Mouse (Mus musculus) heart, adult 2 months (tissue): ENCODE data around the gene Olfr904.

Source experiments
- CTCF ChIP-seq: fragments of 200-600 bp; IDR thresholded peaks from 2 replicates; pipeline ENCODE4 v1.8.1; 2022; ENCODE audit warnings: antibody characterized with exemption, mild to moderate bottlenecking, moderate library complexity
- EP300 ChIP-seq: fragments of 200-500 bp; IDR thresholded peaks from 2 replicates; pipeline ENCODE4 v1.6.1; 2011; ENCODE audit warnings: low read depth, low read length, control low read depth; ENCODE audit not compliant: insufficient read depth
- POLR2A ChIP-seq: fragments of 200-500 bp; IDR thresholded peaks from 2 replicates; pipeline ENCODE4 v1.6.1; 2011; ENCODE audit warnings: mild to moderate bottlenecking, low read depth, low read length, control low read depth; ENCODE audit not compliant: insufficient read depth

DNA sequence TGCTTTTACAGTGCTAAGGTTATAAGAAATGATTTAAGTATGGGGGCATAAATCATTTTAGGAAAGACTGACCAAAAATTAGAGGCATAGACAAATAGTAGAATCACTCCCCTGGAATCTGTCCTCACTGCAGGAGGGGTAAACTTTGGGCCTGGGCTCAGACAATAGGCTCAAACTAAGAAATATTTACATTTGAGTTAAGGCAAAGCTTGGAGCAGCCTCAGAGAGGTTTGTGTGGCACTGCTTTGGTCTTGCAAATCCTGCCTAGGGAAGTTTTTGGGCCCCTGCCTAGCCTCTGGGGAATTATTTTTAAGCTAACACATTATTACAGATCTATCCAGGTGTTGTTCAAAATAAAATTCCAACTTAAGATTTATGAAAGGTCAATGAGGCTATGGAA lies 39.1 kb upstream of the Olfr904 start:
- TF ChIP-seq CTCF: no peak
- no peak for TF ChIP-seq POLR2A
- TF ChIP-seq EP300: no peak
